Mouse (Mus musculus) liver (tissue): ENCODE data around the gene Rbm34.
"Not testable (repeated sequence)": the region's sequence is repeated elsewhere in the genome, so short reads cannot be mapped to it uniquely, and the experiment has no call there.

ENCODE experiments used
- DNase-seq: peaks from one replicate; pipeline ENCODE4 v3.0.0-alpha.2; 2020; ENCODE audit warnings: mixed read lengths

Gene Rbm34

DNA sequence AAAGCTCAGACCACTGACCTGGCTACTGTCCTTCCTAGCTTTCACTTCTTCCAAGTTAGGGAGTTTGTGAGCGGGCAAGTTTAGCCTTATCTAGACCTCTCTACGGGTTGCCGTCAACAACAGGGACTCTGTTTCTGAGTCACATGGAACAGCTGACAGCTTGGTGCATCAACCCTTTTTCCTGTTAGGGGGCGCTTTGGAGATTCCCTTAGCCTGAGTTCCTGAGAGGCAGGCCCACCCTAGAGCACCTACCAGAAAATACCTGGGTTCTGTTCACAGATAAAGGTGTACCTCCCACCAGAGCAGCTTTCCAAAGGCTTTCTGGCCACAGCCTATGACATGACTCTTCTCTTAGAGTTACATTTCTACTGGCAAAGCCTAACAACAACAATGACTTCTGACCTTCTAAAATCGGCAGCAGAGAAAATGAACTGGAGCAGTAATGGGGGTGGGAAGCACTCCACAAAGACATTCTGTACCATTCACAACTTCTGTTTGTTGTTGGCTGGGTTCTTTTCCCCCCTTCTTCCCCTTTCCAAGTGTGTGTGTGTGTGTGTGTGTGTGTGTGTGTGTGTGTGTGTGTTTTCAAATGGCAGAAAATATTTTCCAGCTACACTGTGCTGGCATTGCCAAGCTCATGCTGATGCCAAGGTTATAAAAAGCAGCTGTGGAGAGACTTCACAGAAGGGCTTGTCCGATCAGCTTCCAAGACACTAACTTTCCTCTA lies 53.5 kb downstream of the Rbm34 start:
- DNase-seq: no peak

DNA sequence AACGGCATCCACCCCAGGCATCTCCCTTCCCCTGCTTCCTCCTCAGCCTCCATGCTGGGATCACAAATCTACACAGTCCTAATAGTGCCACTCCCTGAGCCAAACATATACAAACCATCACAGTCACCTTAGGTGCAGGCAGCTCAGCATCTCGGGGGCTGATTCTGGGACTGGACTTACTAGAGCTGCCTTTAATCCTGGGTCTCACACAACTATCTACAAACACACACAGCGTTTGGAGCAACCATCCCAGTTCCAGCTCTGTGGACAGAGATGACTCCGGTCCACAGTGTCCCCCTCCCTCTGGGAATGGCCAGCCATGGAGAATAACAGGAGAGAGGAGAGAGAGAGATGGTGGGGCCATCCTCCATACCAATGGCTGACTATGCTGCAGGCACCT lies 54.3 kb downstream of the Rbm34 start:
- no peak for DNase-seq

DNA sequence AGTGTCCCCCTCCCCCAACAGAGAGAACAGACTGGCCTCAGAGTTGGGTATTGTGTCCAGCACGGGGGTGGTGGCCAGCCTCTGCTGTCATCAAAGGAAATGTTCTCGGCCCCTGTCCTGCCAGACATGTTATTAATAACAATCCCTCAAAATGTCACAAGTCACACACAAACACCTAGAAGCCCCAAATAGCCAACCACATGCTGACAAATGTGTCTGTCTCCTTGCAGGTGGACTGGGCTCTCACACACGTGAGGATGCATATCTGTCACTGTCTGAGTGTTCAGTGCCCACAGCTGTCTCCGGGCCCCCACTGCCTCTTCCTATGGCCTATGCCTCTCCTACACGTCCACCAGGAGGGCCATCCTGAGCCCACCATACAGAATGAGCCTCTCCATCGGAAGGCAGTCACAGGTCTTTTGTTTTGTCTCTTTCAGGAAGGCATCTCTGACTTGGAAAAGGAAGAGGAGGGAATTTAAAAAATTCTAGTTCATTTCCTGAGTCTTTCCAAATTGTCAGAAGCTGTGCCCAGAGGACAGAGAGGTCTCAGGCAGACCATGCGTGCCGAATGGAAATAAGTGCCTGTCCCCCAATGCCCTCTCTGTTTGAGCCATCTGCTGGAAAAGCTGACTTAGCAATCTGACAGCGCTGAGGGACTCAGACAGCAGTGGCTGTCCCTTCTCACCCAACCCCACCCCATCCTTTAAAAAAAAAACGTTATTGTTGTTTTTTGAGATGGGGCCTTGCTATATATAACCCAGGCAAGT lies 56.1 kb downstream of the Rbm34 start:
- DNase-seq: no peak

DNA sequence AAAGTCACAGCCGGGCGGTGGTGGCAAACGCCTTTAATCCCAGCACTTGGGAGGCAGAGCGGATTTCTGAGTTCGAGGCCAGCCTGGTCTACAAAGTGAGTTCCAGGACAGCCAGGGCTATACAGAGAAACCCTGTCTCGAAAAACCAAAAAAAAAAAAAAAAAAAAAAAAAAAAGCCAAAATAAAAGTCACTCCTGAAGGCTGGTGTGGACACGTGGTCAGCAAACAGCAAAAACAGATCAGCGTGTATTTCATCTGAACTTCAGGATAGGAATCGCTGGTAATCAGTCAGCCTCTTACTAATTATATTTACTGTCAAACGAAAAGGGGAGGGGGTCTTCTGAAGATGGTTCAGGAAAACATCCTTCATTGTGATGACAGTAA lies 56.8 kb downstream of the Rbm34 start:
- not testable (repeated sequence) for DNase-seq

DNA sequence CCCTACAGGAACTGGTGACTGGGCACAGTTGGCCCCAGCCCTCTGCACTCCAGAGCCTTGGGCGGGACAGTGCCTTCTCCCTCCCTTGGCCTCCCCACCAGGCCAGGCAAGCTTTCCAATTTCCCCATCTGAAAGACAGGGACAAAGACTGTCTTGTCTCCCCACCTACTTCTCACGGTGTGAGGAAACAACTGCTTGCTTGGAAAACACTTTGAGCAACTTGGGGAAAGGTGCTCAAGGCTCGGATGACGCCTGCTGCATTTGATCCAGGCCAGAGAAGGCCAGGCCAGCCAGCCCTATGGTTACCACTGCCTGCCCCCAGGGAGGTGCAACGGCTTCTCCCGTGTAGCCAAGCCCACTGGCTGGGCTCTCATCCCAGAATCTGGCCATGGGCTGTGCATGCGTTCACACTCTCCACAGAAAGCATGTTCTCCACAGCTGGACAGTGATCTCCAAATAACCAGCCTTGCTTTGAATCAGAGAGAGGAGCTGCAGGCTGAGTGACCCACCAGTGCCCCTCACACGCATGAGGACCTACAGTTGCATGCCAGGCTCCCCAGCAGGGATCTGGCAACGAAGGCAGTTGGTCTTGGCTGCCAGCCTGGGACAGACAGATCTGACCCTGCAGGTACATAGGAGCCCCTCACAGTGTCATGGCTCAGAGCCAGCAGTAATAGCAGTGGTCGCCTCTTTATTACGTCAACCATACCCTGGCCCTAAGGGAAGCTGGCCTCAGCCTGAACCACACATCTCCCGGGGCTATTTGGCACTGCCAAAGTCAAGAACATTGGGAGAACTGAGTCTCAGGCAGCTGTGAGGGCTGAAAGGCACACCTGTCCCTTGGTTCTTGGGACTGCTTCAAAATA lies 57.4 kb downstream of the Rbm34 start:
- no peak for DNase-seq

DNA sequence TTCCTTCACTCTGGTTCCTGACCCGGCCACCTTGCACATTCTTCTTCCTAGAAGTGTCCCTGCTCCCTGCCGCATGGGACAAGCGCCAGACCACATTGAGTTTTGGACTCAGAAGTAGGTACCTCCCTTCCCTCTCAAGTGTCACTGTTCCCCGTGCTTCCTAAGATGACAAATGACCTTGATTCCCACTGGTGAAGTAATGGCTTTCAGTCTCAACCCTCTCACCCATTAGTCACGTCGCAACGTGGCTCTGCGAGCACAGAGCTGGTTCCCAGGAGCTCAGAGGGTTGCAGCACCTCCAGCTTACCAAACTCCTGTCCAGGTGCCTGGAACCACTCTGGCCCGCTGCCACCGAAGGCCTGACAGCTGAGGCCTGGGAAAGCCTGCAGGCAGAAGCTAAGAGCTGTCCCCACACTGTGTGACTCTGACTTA lies 61.5 kb downstream of the Rbm34 start:
- DNase-seq: no peak

DNA sequence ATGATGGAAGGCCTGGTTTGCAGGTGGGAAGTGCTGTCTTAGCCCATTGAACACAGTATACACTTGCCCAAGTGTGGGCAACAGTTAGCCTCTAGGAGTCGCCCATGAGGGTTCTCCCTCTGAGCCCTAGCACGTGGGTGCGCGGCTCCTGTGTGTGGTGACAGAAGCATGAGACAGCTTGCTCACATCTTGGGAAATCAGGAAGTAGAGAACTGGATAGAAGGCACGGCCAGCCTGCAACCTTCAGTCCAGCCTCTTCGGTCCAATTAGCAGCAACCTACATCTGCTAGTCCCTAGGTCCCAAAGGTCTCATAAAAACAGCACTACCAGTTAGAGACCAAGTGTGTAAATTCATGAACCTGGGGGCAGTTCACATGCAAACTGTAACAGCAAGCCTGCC lies 62.1 kb downstream of the Rbm34 start:
- peak; percentile 30 for DNase-seq

DNA sequence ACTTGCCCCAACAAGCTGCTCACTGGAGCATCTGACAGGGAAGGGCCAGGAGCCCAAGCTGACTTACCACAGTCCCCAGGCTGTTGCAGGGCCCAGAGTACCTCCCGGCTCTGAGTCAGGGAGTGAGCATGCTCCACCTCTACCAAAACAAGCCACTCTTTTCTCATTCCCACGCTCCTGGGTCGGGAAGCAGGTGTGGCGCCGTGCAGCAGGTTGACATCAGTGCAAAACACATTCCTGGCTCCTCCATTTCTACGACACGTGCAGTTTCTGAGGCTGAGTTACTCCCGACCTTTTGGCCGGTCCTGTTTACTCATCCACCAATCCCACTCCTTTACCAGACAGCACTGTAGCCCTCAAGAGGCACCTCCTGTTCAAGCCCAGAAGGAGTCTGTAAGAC lies 62.9 kb downstream of the Rbm34 start:
- DNase-seq: no peak

DNA sequence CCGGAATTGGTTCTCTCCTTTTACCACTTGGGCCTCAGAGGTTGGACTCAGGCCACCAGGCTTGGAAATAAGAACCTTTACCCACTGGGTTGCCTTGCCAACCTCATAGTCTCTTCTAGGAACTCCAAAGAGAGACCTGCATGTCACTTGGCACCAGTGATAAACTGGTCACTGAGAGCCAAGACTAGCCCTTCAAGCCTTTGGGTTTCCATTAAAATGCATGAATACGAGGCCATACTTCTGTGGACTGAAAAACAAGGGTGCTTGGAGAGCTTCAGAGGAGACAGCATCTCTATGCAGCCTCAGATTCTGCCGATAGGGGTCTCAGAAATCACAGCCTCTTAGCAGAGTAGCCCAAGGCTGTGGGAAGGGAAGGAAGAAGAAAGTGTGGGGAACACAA lies 63.5 kb downstream of the Rbm34 start:
- no peak for DNase-seq

DNA sequence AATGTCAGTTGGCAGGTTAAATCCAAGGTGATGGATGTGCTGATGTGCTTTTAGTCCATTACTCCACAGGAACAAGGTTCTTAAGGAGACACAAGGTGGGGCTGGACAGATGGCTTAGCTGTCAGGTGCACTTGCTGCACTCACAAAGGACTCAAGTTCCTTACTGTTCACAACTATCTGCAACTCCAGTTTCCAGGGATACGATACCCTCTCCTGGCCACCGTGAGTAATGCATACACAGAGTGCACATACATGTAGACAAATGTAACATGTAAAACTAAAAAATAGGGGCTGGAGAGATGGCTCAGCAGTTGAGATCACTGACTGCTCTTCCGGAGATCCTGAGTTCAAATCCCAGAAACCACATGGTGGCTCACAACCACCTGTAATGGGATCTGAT lies 65.5 kb downstream of the Rbm34 start:
- no peak for DNase-seq

DNA sequence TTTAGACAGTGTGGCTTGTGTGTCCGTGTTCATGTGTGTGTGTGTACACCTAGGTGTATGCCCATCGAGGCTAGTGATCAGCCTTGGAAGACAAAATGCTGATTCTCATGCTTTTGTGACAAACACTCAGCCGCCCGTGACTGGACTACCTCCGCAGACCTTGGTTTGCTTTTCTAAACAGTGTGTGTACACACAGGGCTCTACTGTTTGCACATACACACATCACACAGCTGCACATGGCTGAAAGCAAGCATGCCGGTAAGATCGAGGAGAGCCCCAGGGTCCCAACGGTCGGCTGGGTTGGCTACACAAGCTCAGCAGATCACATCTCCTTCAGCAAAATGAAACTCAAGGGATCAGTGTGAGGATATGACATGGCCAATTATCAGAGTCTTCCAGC lies 66.9 kb downstream of the Rbm34 start:
- no peak for DNase-seq

DNA sequence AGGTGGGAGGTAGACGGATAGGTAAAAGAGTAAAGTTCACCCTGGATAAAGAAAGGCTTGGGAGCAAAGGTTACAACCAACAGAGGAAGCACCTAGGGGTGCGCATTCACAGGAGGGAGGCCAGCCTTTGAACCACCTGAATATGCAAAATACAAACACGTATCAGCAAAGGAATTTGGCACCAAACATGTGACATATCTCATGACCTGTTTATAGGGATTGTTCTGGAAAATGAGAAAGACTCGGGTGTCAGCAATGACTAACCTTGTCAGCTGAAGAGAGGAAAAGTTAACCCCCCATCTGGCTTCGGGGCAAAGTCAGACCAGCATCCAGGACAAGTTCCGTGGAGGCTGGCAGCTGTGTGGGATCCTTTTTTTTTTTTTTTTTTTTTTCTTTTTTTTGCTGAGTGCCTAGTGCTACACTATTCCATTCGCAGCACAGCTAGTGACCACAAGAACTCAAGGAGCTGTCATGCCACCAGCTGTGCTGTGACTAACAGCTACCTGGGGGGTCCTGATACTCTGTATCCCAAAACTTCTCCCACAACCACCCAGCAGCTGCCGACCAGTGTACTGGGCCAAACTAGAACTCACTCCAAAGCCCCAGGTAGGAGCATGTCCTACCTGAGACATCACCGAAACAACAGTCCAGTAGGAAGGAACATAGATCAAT lies 67.5 kb downstream of the Rbm34 start:
- DNase-seq: no peak

DNA sequence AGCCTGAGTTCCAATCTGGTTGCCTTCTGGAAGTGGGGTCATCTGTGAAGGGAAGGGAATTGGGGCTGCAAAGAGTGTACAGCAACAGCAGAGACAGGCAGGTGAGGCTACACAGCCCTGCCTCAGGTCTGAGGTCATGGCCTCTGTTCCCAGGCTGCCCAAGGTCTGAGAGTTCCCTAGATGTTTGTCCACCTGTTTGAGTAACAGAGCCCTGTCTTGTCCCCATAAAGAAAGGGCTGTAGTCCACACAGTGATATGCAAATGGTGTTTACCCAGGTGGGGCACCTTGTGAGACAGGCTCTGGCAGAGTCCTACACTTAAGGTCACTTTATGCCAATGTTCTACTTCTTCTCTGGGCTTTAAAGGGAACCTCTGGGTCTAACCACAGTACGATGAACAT lies 69.3 kb downstream of the Rbm34 start:
- DNase-seq: no peak

DNA sequence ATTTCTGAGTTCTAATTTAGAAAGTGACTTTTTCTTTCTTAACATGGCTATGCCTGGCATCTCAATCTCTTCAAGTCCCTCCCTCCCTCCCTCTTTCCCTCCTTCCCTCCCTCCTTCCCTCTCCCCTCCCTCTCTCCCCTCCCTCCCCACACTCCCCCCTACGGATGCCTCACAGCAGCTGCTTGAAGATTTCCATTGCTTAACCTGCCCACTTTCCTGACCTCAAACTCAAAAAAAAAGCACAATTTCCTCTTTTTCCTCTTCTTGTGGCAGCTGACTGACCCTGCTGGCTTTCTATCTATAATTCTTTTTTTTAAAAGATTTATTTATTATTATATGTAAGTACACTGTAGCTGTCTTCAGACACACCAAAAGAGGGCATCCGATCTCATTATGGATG lies 69.8 kb downstream of the Rbm34 start:
- no peak for DNase-seq
